Mouse (Mus musculus): ENCODE results near the gene Col6a2. TPM values are rescaled to one million over a fixed set of nuclear protein-coding genes. Genes with fewer than 3 reads are reported as not detected.
A peak's percentile ranks its signal among the peaks of the same experiment; 100 is the strongest.

Gene Col6a2
- polyA plus RNA-seq, 1 experiment from 2014 or later, result 38.0 TPM

DNA sequence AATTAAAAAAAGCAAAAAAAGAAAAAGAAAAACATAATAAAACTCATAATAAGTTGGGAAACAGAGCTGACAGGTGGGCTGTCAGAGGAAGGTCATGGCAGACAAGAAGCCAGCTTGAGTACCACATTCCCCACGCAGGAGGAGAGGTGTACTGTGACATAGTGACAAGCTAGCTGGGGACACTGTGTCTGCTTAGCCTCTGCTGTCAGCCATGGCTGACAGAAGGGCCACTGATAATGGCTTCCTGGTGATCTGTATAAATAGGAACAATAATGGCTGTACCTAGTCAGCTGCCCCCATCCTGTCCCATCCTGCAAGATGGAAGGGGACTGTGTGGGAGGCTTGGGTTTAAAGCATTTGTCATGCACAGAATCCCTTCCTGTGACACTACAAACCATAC lies 37.2 kb downstream of the Col6a2 start:
- 0% methylated on average over 1 of the region's 1 CpGs for WGBS
- Histone ChIP-seq H3K9ac (no peak overlapping the region), H3K4me2 (no peak overlapping the region), H3K36me3 (no peaks in the 10 kb centered on the region), H3K9me3 (replicated peaks) (no peaks in the 10 kb centered on the region), H3K4me1 (replicated peaks) (peaks cover 44% of the 10 kb centered on the region), H3K4me3 (no peak overlapping the region), H3K27ac (ENCODE audit: poor library complexity, severe bottlenecking) (peak overlapping the region; percentile 90), H3K27me3 (replicated peaks) (no peaks in the 10 kb centered on the region)
- ATAC-seq (ENCODE audit: insufficient number of reproducible peaks, low FRiP score), result peak; percentile 74

DNA sequence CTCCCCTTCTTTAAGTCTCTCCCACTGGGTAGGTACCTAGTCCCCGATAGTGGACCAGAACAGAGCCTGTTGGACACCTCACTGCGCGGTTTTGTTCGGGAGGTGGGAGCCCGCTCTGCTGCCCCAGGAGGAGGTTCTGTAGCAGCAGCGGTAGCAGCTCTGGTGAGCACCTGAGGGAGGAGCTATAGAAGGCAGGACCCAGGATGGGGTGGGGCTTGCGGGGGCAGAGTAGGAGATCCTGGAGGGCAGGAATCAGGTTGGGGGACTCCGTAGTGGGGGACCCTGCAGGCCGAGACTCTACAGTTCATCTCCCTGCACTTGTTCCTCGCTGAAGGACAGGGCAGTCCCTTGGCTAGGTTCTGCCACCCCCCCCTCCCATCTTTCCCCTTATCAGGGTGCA lies 39.3 kb downstream of the Col6a2 start:
- H3K4me3 ChIP-seq, result peak overlapping the region; percentile 26
- no peaks in the 10 kb centered on the region for H3K9me3 ChIP-seq (replicated peaks)
- peaks cover 34% of the 10 kb centered on the region for H3K4me1 ChIP-seq (replicated peaks)
- peak overlapping the region; percentile 48 for H3K9ac ChIP-seq
- peak; percentile 65 for ATAC-seq (ENCODE audit: insufficient number of reproducible peaks, low FRiP score)
- 16% methylated on average over 10 of the region's 10 CpGs for WGBS
- H3K27me3 ChIP-seq (replicated peaks), result no peaks in the 10 kb centered on the region
- peak overlapping the region; percentile 46 for H3K27ac ChIP-seq (ENCODE audit: poor library complexity, severe bottlenecking)
- H3K36me3 ChIP-seq, result no peaks in the 10 kb centered on the region
- peak overlapping the region; percentile 51 for H3K4me2 ChIP-seq

DNA sequence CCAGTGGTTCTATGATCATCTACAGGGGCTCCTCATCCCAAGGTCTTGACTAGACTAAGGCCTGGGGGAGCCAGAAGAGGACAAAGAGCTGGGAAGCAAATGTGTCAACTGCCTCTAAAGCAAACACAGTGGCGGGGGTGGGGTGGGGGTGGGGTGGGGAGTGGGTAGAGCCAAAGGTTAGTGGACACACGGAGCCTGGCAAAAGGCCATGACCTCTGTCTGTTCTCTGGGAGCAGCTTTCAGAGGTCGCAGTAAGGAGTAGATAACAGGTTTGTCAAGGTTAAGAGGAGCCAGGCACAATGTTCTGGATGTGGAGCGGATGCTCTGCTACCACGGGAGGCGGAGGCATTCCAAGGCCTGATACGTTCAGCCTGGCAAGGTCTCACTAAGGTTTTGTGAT lies 46.5 kb downstream of the Col6a2 start:
- H3K27ac ChIP-seq (ENCODE audit: poor library complexity, severe bottlenecking), result no peak overlapping the region
- H3K4me2 ChIP-seq, result no peak overlapping the region
- H3K9me3 ChIP-seq (replicated peaks), result no peaks in the 10 kb centered on the region
- 57% methylated on average over 7 of the region's 7 CpGs for WGBS
- no peak for ATAC-seq (ENCODE audit: insufficient number of reproducible peaks, low FRiP score)
- H3K27me3 ChIP-seq (replicated peaks), result no peaks in the 10 kb centered on the region
- peaks cover 9% of the 10 kb centered on the region; the same call in 1 of the 2 replicates for H3K4me1 ChIP-seq (replicated peaks)
- no peak overlapping the region for H3K9ac ChIP-seq
- H3K36me3 ChIP-seq, result no peaks in the 10 kb centered on the region
- H3K4me3 ChIP-seq, result no peak overlapping the region

DNA sequence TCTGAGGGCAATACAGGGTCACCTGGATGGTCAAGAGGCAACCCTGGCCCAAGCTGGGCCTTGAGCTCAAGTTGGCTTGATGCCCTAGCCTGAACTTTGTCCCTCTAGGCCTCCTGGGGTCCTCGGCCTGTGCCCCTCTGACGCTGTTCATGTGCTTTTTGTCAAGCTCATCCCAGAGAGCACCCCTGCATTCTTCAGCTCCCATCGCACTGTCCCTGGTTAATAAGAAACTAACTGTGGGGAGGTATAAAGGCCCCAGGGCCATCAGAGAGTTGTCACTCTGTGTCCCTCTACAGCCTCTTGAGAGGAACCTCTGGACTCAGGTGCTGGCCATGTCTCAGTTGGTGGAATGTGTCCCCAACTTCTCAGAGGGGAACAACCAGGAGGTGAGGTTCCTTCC lies 48.1 kb downstream of the Col6a2 start, which contains the start of gene Ftcd:
Gene Ftcd, plus strand, starts transcription at position 275 of the 400 bp plus-strand sequence.
- Histone ChIP-seq H3K4me3 (no peak within 1 kb of the TSS), H3K9me3 (replicated peaks) (0 out of 2 replicates have a peak, but pooled peaks cover 5% of the 10 kb centered on the region), H3K27ac (ENCODE audit: poor library complexity, severe bottlenecking) (no peak within 1 kb of the TSS), H3K4me1 (replicated peaks) (peaks cover 7% of the 10 kb centered on the region; the same call in 1 of the 2 replicates), H3K27me3 (replicated peaks) (no peaks in the 10 kb centered on the region), H3K4me2 (no peak within 1 kb of the TSS), H3K36me3 (no peaks in the 10 kb centered on the region), H3K9ac (0 out of 2 replicates have a peak within 1 kb of the TSS, but pooled peaks have one; percentile 3)
- 0 out of 2 replicates have a peak, but pooled peaks have one; percentile 33 for ATAC-seq (ENCODE audit: insufficient number of reproducible peaks, low FRiP score)
- 81% methylated on average over 3 of the region's 3 CpGs for WGBS

DNA sequence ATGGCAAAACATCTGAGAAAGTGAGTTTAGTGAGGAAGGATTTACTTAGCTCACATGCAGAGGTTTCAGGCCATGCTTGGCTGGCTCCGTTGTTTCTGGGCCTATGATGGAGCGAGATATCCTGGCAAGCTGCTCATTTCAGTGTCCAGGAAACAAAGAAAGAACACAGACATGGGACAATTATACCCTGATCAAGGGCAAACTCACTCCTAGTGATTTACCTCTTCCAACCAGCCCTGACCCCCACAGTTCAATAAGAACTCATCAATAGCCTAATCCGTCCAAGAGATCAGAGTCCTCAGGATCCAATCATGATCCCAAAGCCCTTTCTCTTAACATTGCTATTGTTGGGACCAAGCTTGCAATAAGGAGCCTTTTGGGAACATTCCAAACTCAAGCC lies 51.3 kb downstream of the Col6a2 start:
- no peak for ATAC-seq (ENCODE audit: insufficient number of reproducible peaks, low FRiP score)
- WGBS, result 75% methylated on average over 3 of the region's 3 CpGs
- no peak overlapping the region for H3K9ac ChIP-seq
- peaks cover 7% of the 10 kb centered on the region; the same call in 1 of the 2 replicates for H3K4me1 ChIP-seq (replicated peaks)
- H3K4me3 ChIP-seq, result no peak overlapping the region
- no peaks in the 10 kb centered on the region for H3K36me3 ChIP-seq
- no peak overlapping the region for H3K4me2 ChIP-seq
- 0 out of 2 replicates have a peak, but pooled peaks cover 6% of the 10 kb centered on the region for H3K9me3 ChIP-seq (replicated peaks)
- no peaks in the 10 kb centered on the region for H3K27me3 ChIP-seq (replicated peaks)
- H3K27ac ChIP-seq (ENCODE audit: poor library complexity, severe bottlenecking), result no peak overlapping the region

DNA sequence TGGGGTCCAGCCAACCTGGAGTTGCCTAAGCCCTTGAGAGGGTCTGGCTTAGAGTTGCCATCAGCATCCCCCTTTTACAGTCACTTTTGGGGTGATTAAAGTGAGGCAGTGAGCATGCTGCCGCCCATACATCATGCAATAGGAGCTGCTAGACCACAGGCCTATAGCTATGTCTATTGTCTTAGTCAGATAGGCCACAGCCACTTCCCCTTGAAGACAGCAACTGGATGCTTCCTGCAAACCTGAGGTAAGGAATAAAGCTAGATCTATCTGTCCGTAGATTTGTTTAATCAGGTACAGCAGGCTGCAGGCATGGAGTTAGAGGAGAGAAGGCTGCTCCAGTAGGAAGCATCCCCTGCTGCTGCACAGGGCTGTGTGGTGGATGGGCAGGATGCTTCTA lies 52.4 kb downstream of the Col6a2 start:
- H3K36me3 ChIP-seq, result no peaks in the 10 kb centered on the region
- 0 out of 2 replicates have a peak, but pooled peaks cover 6% of the 10 kb centered on the region for H3K9me3 ChIP-seq (replicated peaks)
- H3K4me1 ChIP-seq (replicated peaks), result no peaks in the 10 kb centered on the region
- H3K4me3 ChIP-seq, result no peak overlapping the region
- H3K9ac ChIP-seq, result no peak overlapping the region
- no peak overlapping the region for H3K4me2 ChIP-seq
- no peaks in the 10 kb centered on the region for H3K27me3 ChIP-seq (replicated peaks)
- no peak for ATAC-seq (ENCODE audit: insufficient number of reproducible peaks, low FRiP score)
- no peak overlapping the region for H3K27ac ChIP-seq (ENCODE audit: poor library complexity, severe bottlenecking)
- WGBS, result 61% methylated on average over 2 of the region's 2 CpGs

DNA sequence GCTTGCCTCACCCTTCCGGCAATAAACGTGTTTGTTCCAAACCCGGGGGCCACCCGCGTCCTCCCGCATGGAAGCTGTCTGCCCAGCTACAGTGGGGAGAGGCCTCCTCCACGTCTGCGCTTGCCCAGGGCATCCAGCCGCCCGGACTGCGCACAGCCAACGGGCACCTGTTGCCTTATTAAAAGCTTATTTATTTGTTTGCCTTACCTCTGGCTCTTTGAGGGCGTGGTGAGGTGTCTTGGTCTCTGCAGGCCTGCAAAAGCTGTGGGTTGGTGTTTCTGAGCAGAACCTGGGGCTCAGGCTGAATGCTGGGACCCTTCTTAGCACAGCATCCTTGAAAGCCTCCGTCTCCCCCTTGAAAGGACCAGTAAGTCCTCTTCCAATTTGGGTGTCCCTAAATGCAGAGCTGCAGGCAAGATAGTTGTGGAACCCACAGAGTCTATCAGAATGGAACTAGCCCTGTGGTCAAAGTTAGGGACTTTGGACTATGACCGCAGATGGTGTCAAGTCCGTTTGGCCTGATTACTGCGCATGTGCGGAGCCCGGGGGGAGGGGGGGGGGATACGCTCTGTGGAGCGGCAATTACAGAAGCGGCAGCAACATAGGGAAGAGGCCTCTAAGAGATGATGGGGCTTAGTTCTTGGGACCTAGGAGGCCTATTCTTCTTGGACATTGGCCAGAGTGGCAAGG lies 53.3 kb downstream of the Col6a2 start:
- 85% methylated on average over 22 of the region's 22 CpGs for WGBS
- Histone ChIP-seq H3K9me3 (replicated peaks) (0 out of 2 replicates have a peak, but pooled peaks cover 6% of the 10 kb centered on the region), H3K9ac (no peak overlapping the region), H3K4me2 (no peak overlapping the region), H3K27ac (ENCODE audit: poor library complexity, severe bottlenecking) (no peak overlapping the region), H3K4me1 (replicated peaks) (no peaks in the 10 kb centered on the region), H3K4me3 (no peak overlapping the region), H3K27me3 (replicated peaks) (no peaks in the 10 kb centered on the region), H3K36me3 (no peaks in the 10 kb centered on the region)
- ATAC-seq (ENCODE audit: insufficient number of reproducible peaks, low FRiP score), result no peak

DNA sequence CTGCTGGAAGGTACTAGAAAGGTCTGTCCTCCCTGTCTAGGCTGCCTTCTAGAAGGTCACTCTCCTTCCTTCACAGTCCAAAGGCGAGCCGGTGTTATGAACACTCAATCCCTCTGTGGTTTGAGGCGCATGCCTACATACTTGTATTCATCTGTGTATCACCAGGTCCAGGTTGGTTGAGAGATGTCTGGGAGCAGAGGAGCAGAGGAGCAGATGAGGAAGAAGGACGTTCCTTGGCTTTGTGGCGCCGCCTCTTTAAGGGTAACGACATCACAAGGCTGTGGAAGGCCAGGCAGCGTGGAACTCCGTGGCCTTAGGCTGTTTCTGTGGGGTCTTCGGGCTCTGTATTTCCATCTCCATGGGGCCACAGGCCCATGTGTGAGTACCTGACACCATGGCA lies 61.5 kb downstream of the Col6a2 start, which contains the start of gene Spatc1l:
Gene Spatc1l, plus strand, starts transcription at position 301 of the 400 bp plus-strand sequence.
- 87% methylated on average over 10 of the region's 10 CpGs for WGBS
- Histone ChIP-seq H3K4me2 (no peak within 1 kb of the TSS), H3K27ac (ENCODE audit: poor library complexity, severe bottlenecking) (no peak within 1 kb of the TSS), H3K4me1 (replicated peaks) (no peaks in the 10 kb centered on the region), H3K9me3 (replicated peaks) (no peaks in the 10 kb centered on the region), H3K36me3 (no peaks in the 10 kb centered on the region), H3K4me3 (no peak within 1 kb of the TSS), H3K9ac (no peak within 1 kb of the TSS), H3K27me3 (replicated peaks) (no peaks in the 10 kb centered on the region)
- ATAC-seq (ENCODE audit: insufficient number of reproducible peaks, low FRiP score), result no peak

DNA sequence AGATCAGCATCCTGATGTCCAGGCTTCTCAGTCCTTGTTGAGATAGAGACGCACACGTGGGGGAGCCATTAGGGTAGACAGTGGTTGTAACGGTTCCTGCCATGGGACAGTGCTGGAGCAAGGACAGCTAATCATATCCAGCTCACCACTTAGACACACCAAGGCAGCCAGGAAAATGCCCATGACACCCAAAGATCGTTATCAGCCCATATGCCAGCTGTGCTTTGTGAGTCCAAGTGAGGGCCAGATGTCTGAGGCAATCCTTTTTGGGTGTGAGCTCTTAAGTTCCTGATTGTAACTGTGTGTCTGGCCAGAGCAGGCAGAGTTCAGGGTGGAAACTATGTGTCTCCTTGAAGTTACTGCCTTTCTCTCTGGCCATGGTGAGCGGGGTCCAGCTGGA lies 69.4 kb downstream of the Col6a2 start:
- Histone ChIP-seq H3K36me3 (peaks cover 57% of the 10 kb centered on the region), H3K27me3 (replicated peaks) (no peaks in the 10 kb centered on the region), H3K9ac (no peak overlapping the region), H3K4me1 (replicated peaks) (no peaks in the 10 kb centered on the region), H3K9me3 (replicated peaks) (no peaks in the 10 kb centered on the region; the same call in 1 of the 2 replicates), H3K27ac (ENCODE audit: poor library complexity, severe bottlenecking) (no peak overlapping the region), H3K4me3 (no peak overlapping the region), H3K4me2 (no peak overlapping the region)
- no peak for ATAC-seq (ENCODE audit: insufficient number of reproducible peaks, low FRiP score)
- 86% methylated on average over 5 of the region's 5 CpGs for WGBS

DNA sequence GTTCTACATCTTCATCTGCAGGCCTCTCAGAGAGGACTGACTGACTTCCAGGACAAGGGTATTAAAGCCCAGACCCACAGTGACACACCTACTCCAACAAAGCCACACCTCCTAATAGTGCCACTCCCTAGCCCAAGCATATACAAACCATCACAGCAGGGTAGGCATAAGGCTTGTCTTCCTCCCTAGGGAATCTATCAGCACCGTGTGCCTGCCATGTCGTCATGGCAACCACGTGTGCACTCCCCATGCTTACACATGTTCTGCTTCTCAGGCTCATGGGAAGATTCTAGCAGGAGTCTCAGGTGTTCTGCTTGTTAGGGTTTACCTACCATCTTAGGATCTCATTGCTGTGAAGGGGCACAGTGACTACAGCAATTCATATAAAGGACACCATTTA lies 71.9 kb downstream of the Col6a2 start:
- no peak overlapping the region for H3K4me2 ChIP-seq
- WGBS, result 78% methylated on average over 3 of the region's 3 CpGs
- H3K36me3 ChIP-seq, result peaks cover 80% of the 10 kb centered on the region
- H3K27me3 ChIP-seq (replicated peaks), result no peaks in the 10 kb centered on the region
- no peaks in the 10 kb centered on the region; the same call in 1 of the 2 replicates for H3K9me3 ChIP-seq (replicated peaks)
- H3K4me1 ChIP-seq (replicated peaks), result no peaks in the 10 kb centered on the region
- no peak for ATAC-seq (ENCODE audit: insufficient number of reproducible peaks, low FRiP score)
- H3K27ac ChIP-seq (ENCODE audit: poor library complexity, severe bottlenecking), result no peak overlapping the region
- no peak overlapping the region for H3K4me3 ChIP-seq
- H3K9ac ChIP-seq, result no peak overlapping the region

DNA sequence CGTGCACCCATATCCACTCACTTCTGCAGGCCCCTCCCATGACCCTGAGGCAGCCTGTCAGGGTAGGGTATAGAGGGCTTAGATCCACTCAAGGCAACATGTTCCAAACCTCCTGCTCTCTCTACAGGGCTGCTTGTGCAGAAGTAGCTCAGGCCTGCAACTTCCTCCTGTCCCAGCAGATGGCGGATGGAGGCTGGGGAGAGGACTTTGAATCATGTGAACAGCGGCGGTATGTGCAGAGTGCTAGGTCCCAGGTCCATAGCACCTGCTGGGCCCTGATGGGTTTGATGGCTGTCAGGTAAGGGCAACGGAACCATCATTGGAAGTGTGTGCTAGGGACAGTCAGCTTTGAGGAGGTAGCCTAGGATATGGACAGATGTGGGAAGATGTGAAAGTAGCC lies 73.0 kb downstream of the Col6a2 start:
- H3K27me3 ChIP-seq (replicated peaks), result no peaks in the 10 kb centered on the region
- no peak overlapping the region for H3K27ac ChIP-seq (ENCODE audit: poor library complexity, severe bottlenecking)
- H3K9me3 ChIP-seq (replicated peaks), result no peaks in the 10 kb centered on the region; the same call in 1 of the 2 replicates
- H3K9ac ChIP-seq, result no peak overlapping the region
- H3K4me3 ChIP-seq, result no peak overlapping the region
- WGBS, result 88% methylated on average over 5 of the region's 5 CpGs
- peaks cover 88% of the 10 kb centered on the region for H3K36me3 ChIP-seq
- no peaks in the 10 kb centered on the region for H3K4me1 ChIP-seq (replicated peaks)
- ATAC-seq (ENCODE audit: insufficient number of reproducible peaks, low FRiP score), result no peak
- no peak overlapping the region for H3K4me2 ChIP-seq
